Mouse (Mus musculus) lung, postnatal 25 days (tissue): ENCODE measurements around the gene Cfap52.

Source experiments
- DNase-seq: peaks from one replicate; pipeline ENCODE4 v3.0.0; 2022; ENCODE audit warnings: low spot score

Cfap52 gene

GRCm38 (mm10) chr11:67965242-67965883, at the start of gene Cfap52:
Gene Cfap52 (minus strand): TSS chr11:67965651.
- DNase-seq, result peak; percentile 78

GRCm38 (mm10) chr11:68012207-68012606, 46.8 kb upstream of the Cfap52 start:
- no peak for DNase-seq

- no peak for DNase-seq
These were observed 43.9 kb upstream of the Cfap52 start for GRCm38 (mm10) chr11:68009377-68009776.

- no peak for DNase-seq
These were observed 42.2 kb upstream of the Cfap52 start for GRCm38 (mm10) chr11:68007645-68008044.

- DNase-seq, result no peak
These were observed 40.9 kb upstream of the Cfap52 start for GRCm38 (mm10) chr11:68006216-68006789.

GRCm38 (mm10) chr11:68004191-68004590, 38.7 kb upstream of the Cfap52 start:
- DNase-seq, result peak; percentile 65

- no peak for DNase-seq
These were observed 34.2 kb upstream of the Cfap52 start for GRCm38 (mm10) chr11:67999629-68000028.

- DNase-seq, result no peak
These were observed 33.5 kb upstream of the Cfap52 start for GRCm38 (mm10) chr11:67998905-67999304.

- no peak for DNase-seq
These were observed 30.5 kb upstream of the Cfap52 start for GRCm38 (mm10) chr11:67995965-67996364.

- DNase-seq, result no peak
These were observed 25.8 kb upstream of the Cfap52 start for GRCm38 (mm10) chr11:67991240-67991639.

GRCm38 (mm10) chr11:67983564-67983963, 18.1 kb upstream of the Cfap52 start:
- no peak for DNase-seq

- no peak for DNase-seq
These were observed 9.8 kb upstream of the Cfap52 start for GRCm38 (mm10) chr11:67975252-67975651.

GRCm38 (mm10) chr11:67973225-67973624, 7.8 kb upstream of the Cfap52 start:
- DNase-seq, result peak; percentile 38

GRCm38 (mm10) chr11:67972606-67973005, 7.2 kb upstream of the Cfap52 start:
- DNase-seq, result no peak

GRCm38 (mm10) chr11:67967831-67968230, 2.4 kb upstream of the Cfap52 start:
- DNase-seq, result no peak

GRCm38 (mm10) chr11:67965905-67966878, 741 bp upstream of the Cfap52 start, which contains the start of gene Stx8:
Gene Stx8 (plus strand): TSS chr11:67966193.
- peak; percentile 93 for DNase-seq

- no peak for DNase-seq
These were observed 1.3 kb downstream of the Cfap52 start for GRCm38 (mm10) chr11:67964110-67964509.

- DNase-seq, result no peak
These were observed 11.0 kb downstream of the Cfap52 start for GRCm38 (mm10) chr11:67954413-67954812.

GRCm38 (mm10) chr11:67953604-67954003, 11.8 kb downstream of the Cfap52 start:
- no peak for DNase-seq

- DNase-seq, result no peak
These were observed 16.0 kb downstream of the Cfap52 start for GRCm38 (mm10) chr11:67949475-67949874.

GRCm38 (mm10) chr11:67948229-67948628, 17.2 kb downstream of the Cfap52 start:
- DNase-seq, result no peak

GRCm38 (mm10) chr11:67932156-67932555, 33.3 kb downstream of the Cfap52 start:
- DNase-seq, result no peak
